Mouse (Mus musculus) neural tube, embryonic 14.5 days (tissue): Measurements from ENCODE around the gene Frmd5. TPM values are rescaled to one million over a fixed set of nuclear protein-coding genes. Genes with fewer than 3 reads are reported as not detected.

ENCODE experiments used
- ATAC-seq: fragments of 200-750 bp; cut with Nextera tagmentation; 2 replicates; pipeline ENCODE4 v1.8.0; 2017; ENCODE audit warnings: low read depth, mild to moderate bottlenecking, moderate TSS enrichment, moderate library complexity
- H3K27ac ChIP-seq: fragments of 300-500 bp; sonication (generic); 2 replicates; pipeline ENCODE4 v1.5.1; 2014; ENCODE audit warnings: low read depth, mild to moderate bottlenecking, control low read depth, low read length, moderate library complexity, mixed read lengths
- H3K27me3 ChIP-seq: fragments of 300-500 bp; sonication (generic); 2 replicates; pipeline ENCODE4 v1.6.1; 2014; ENCODE audit warnings: low read length; ENCODE audit not compliant: control insufficient read depth, insufficient read depth
- H3K36me3 ChIP-seq: fragments of 300-500 bp; sonication (generic); 2 replicates; pipeline ENCODE4 v1.6.1; 2014; ENCODE audit warnings: low read length, mixed read lengths; ENCODE audit not compliant: control insufficient read depth, insufficient read depth
- H3K4me1 ChIP-seq: fragments of 300-500 bp; sonication (generic); 2 replicates; pipeline ENCODE4 v1.6.1; 2014; ENCODE audit warnings: low read length; ENCODE audit not compliant: control insufficient read depth, insufficient read depth
- H3K4me2 ChIP-seq: fragments of 300-500 bp; sonication (generic); 2 replicates; pipeline ENCODE4 v1.6.1; 2014; ENCODE audit warnings: mild to moderate bottlenecking, low read depth, low read length, control low read depth
- H3K4me3 ChIP-seq: fragments of 300-500 bp; sonication (generic); 2 replicates; pipeline ENCODE4 v1.5.1; 2014; ENCODE audit warnings: low read depth, low read length, control low read depth, mixed read lengths
- H3K9ac ChIP-seq: fragments of 300-500 bp; sonication (generic); replicated peaks from 2 replicates; pipeline ENCODE4 v1.6.1; 2014; ENCODE audit warnings: low read depth, mild to moderate bottlenecking, control low read depth, low read length, mixed read lengths
- H3K9me3 ChIP-seq: fragments of 300-500 bp; sonication (generic); 2 replicates; pipeline ENCODE4 v1.6.1; 2016; ENCODE audit warnings: low read length; ENCODE audit not compliant: control insufficient read depth
- WGBS: fragments of 180-500 bp; shearing (Covaris S2); extraction: QIAGEN DNeasy Blood & Tissue Kit; methylation state at CpG from one replicate; pipeline ENCODE4 v1.1.7; 2014; 5-methylcytosine and 5-hydroxymethylcytosine counted together
- polyA plus RNA-seq: library from polyadenylated mRNA; unstranded; fragments of >200 nt; fragmentation: Nextera tagmentation; extraction: Ambion mirVana; gene quantifications from 2 replicates; pipeline ENCODE4 v1.2.1, GENCODE M21; 2014

The Frmd5 gene
- polyA plus RNA-seq, 1 experiment from 2014 or later = 31.2 TPM

GRCm38 (mm10) chr2:121646528-121646927 lies 160.4 kb downstream of the Frmd5 start:
- ATAC-seq = no peak
- Histone ChIP-seq H3K4me2 (no peak overlapping the region), H3K9ac (no peak overlapping the region), H3K4me1 (no peaks in the 10 kb centered on the region), H3K27me3 (no peaks in the 10 kb centered on the region), H3K27ac (no peak overlapping the region), H3K9me3 (no peaks in the 10 kb centered on the region), H3K36me3 (no peaks in the 10 kb centered on the region), H3K4me3 (no peak overlapping the region)
- 71% methylated on average over 4 of the region's 4 CpGs for WGBS

GRCm38 (mm10) chr2:121642934-121643333 lies 164.0 kb downstream of the Frmd5 start:
- Histone ChIP-seq H3K4me1 (no peaks in the 10 kb centered on the region), H3K4me2 (no peak overlapping the region), H3K4me3 (no peak overlapping the region), H3K27ac (no peak overlapping the region), H3K27me3 (no peaks in the 10 kb centered on the region), H3K36me3 (no peaks in the 10 kb centered on the region), H3K9me3 (no peaks in the 10 kb centered on the region), H3K9ac (no peak overlapping the region)
- ATAC-seq = no peak
- WGBS = 24% methylated on average over 6 of the region's 6 CpGs

GRCm38 (mm10) chr2:121632091-121632490 lies 174.8 kb downstream of the Frmd5 start:
- Histone ChIP-seq H3K9ac (no peak overlapping the region), H3K4me2 (no peak overlapping the region), H3K9me3 (no peaks in the 10 kb centered on the region), H3K27me3 (no peaks in the 10 kb centered on the region), H3K36me3 (no peaks in the 10 kb centered on the region), H3K4me3 (no peak overlapping the region), H3K4me1 (no peaks in the 10 kb centered on the region), H3K27ac (no peak overlapping the region)
- WGBS = 71% methylated on average over 4 of the region's 4 CpGs
- ATAC-seq = no peak

- WGBS = 70% methylated on average over 5 of the region's 5 CpGs
- Histone ChIP-seq H3K9ac (no peak overlapping the region), H3K4me3 (no peak overlapping the region), H3K4me2 (no peak overlapping the region), H3K9me3 (no peaks in the 10 kb centered on the region), H3K4me1 (no peaks in the 10 kb centered on the region), H3K36me3 (no peaks in the 10 kb centered on the region), H3K27ac (no peak overlapping the region), H3K27me3 (no peaks in the 10 kb centered on the region)
- no peak for ATAC-seq
Observed at GRCm38 (mm10) chr2:121630286-121630685, 176.6 kb downstream of the Frmd5 start.

GRCm38 (mm10) chr2:121628290-121628689 lies 178.6 kb downstream of the Frmd5 start:
- no peak overlapping the region for H3K4me2 ChIP-seq
- H3K9me3 ChIP-seq = no peaks in the 10 kb centered on the region
- no peaks in the 10 kb centered on the region for H3K4me1 ChIP-seq
- H3K9ac ChIP-seq = no peak overlapping the region
- no peaks in the 10 kb centered on the region for H3K36me3 ChIP-seq
- WGBS = 81% methylated on average over 10 of the region's 10 CpGs
- no peaks in the 10 kb centered on the region for H3K27me3 ChIP-seq
- no peak for ATAC-seq
- no peak overlapping the region for H3K27ac ChIP-seq
- H3K4me3 ChIP-seq = no peak overlapping the region

GRCm38 (mm10) chr2:121625901-121626300 lies 181.0 kb downstream of the Frmd5 start:
- no peaks in the 10 kb centered on the region for H3K27me3 ChIP-seq
- H3K4me3 ChIP-seq = no peak overlapping the region
- no peak overlapping the region for H3K27ac ChIP-seq
- peaks cover 6% of the 10 kb centered on the region; the same call in 1 of the 2 replicates for H3K4me1 ChIP-seq
- ATAC-seq = no peak
- WGBS = 83% methylated on average over 3 of the region's 3 CpGs
- H3K9ac ChIP-seq = no peak overlapping the region
- no peaks in the 10 kb centered on the region for H3K9me3 ChIP-seq
- no peak overlapping the region for H3K4me2 ChIP-seq
- no peaks in the 10 kb centered on the region for H3K36me3 ChIP-seq

GRCm38 (mm10) chr2:121621262-121622163 lies 185.4 kb downstream of the Frmd5 start:
- Histone ChIP-seq H3K9ac (no peak overlapping the region), H3K27me3 (no peaks in the 10 kb centered on the region), H3K27ac (no peak overlapping the region), H3K4me3 (no peak overlapping the region), H3K4me2 (no peak overlapping the region), H3K4me1 (peaks cover 7% of the 10 kb centered on the region; the same call in 1 of the 2 replicates), H3K9me3 (no peaks in the 10 kb centered on the region), H3K36me3 (no peaks in the 10 kb centered on the region)
- 53% methylated on average over 13 of the region's 13 CpGs for WGBS
- ATAC-seq = no peak

- no peaks in the 10 kb centered on the region for H3K9me3 ChIP-seq
- H3K4me1 ChIP-seq = peaks cover 7% of the 10 kb centered on the region; the same call in 1 of the 2 replicates
- no peak for ATAC-seq
- H3K27me3 ChIP-seq = no peaks in the 10 kb centered on the region
- no peaks in the 10 kb centered on the region for H3K36me3 ChIP-seq
- H3K4me3 ChIP-seq = no peak overlapping the region
- H3K9ac ChIP-seq = no peak overlapping the region
- WGBS = 67% methylated on average over 7 of the region's 7 CpGs
- H3K27ac ChIP-seq = no peak overlapping the region
- no peak overlapping the region for H3K4me2 ChIP-seq
Observed at GRCm38 (mm10) chr2:121620582-121621261, 186.2 kb downstream of the Frmd5 start.

- Histone ChIP-seq H3K9me3 (no peaks in the 10 kb centered on the region), H3K4me2 (no peak overlapping the region), H3K27ac (no peak overlapping the region), H3K4me1 (peaks cover 9% of the 10 kb centered on the region), H3K4me3 (no peak overlapping the region), H3K27me3 (no peaks in the 10 kb centered on the region), H3K36me3 (no peaks in the 10 kb centered on the region), H3K9ac (no peak overlapping the region)
- no peak for ATAC-seq
- WGBS = 85% methylated on average over 7 of the region's 7 CpGs
Observed at GRCm38 (mm10) chr2:121615199-121615559, 191.7 kb downstream of the Frmd5 start.
